Mouse (Mus musculus) embryo, embryonic 10.5 days (tissue): ENCODE measurements at regions not wholly inside any gene's neighbourhood (a gene's known extent, or its start where the extent isn't known, plus 50 kb on each side); places are given as distances from the start of the nearest gene placed in this dataset.
A peak's percentile ranks its signal among the peaks of the same experiment; 100 is the strongest.

ENCODE experiments used
- DNase-seq: peaks from one replicate; pipeline ENCODE4 v3.0.0-alpha.2; 2015; ENCODE audit warnings: low spot score

DNA sequence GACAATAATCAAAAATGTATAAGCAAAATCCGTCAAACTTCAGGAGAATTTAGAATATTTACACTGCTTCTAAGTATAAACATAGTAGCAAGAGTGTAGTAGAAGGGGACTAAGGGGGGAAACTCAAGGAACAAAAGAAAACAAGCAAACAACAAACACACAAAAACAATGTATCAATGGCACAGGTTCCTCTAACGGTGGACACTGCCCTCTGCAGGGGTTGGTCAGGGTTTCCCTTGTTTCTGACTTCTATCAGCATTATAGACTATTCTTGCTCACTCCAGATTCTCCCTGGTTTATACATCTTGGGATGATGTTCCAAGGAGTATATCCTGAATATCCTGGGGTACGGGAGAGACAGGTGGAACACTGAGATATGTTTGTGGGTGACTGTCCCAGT lies 147.3 kb upstream of the Ppp2r3a start:
- DNase-seq, result no peak

DNA sequence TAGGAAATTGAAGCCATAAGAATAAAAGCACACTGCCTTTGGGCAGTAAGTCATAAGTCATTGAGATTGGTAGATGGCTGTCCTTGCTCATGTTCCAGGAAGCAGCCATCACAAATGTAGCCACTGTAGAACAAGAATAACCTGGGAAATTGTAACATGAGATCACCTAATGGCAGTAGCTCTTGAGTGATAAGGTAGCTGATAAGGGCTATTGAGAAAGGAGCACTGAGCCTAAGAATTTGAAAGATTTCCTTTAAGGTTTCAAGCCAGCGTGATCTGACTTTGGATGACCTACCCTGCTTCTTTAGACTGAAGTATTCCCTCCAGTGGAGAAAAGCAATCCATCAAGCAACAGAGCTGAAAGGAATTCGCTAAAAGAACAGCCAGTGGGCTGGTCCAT lies 117.8 kb upstream of the Ppp2r3a start:
- DNase-seq, result no peak

DNA sequence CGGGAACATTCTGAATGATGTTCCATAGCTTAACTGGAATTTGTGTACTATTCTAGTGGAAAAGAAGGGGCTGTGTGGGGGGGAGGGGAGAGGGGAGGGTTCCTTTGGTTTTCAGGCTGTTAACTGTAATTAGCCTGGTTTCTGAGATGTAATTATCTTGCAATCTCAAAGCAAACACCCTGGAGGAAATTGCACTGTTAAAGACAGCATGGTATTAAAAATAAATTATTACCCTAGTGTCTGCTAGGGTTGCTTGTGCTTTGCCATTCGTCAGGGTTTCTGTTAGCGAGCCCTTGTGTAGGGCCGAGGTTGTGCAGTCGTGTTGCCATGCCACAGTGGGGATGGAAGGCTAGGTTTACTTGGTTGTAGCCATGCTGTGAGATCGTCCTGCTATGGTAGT lies 105.0 kb upstream of the Ppp2r3a start:
- DNase-seq, result no peak

DNA sequence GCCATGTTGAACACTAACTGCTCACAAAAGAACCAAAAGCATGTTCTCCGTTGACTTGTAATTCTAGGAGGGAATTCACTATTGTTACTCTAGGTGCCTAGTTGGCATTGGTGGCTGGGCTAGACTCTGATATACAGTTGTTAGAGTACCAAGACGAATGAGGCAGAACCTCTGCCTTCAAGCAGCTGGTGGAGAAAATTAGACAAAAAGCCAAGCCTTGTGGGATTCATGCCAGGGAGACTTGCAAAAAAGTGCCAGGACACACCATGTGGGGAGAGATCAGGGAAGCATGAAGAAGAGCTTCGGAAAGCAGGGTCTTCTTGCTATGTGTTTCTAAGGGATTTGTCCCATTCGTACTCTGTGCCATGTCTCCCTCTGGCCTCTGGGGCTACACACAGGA lies 97.2 kb upstream of the Ppp2r3a start:
- no peak for DNase-seq

DNA sequence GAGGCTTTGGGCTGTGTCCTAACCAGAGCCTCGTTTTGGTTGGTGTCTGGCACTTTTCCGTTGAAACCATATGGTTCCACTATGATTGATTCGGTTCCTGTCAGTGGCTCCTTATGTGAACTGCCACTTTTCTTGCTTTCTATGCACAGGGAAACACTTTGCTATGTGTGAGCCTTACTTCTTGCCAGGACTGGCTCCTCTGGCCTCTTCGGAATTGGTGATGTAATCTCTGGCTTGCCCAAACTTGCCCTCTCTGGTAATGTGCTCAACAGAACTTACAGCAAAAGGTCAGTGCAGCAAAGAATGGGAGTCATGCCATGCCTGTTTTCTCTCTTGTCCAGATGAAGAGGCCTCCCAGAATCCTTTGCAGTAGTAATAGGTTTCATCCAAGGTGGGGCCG lies 91.3 kb upstream of the Ppp2r3a start:
- no peak for DNase-seq

DNA sequence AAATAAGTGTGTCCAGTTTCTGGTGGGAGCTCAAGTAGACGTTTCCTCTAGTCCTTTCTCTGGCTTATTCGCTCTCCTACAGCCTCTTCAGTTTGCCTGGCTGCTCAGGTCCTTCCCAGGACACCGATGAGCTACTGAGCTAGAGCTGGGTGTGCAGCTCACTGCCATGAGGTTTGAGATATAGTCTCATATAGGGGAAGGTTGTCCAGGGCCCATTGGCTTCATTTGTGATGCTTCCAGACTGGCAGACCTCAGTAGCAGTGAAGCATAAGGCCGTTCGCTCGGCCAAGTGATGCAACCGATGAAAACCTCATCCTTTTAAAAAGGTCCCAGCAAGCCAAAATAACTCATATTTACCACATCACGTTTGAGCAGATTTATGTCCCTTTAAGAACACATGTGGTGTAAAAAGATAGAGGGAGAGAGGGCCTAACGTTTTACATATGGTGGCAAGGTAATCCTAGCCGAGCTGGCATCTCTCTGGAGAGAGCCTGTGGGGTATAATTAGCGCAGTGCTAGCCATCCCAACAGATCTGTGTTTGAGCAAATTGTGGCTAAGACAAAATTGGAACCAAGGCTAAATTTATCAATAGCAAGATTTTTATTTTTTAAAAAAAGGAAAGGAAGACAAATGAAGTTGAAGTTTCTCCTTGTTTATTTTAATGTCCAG lies 89.3 kb upstream of the Ppp2r3a start:
- peak; percentile 32 for DNase-seq

DNA sequence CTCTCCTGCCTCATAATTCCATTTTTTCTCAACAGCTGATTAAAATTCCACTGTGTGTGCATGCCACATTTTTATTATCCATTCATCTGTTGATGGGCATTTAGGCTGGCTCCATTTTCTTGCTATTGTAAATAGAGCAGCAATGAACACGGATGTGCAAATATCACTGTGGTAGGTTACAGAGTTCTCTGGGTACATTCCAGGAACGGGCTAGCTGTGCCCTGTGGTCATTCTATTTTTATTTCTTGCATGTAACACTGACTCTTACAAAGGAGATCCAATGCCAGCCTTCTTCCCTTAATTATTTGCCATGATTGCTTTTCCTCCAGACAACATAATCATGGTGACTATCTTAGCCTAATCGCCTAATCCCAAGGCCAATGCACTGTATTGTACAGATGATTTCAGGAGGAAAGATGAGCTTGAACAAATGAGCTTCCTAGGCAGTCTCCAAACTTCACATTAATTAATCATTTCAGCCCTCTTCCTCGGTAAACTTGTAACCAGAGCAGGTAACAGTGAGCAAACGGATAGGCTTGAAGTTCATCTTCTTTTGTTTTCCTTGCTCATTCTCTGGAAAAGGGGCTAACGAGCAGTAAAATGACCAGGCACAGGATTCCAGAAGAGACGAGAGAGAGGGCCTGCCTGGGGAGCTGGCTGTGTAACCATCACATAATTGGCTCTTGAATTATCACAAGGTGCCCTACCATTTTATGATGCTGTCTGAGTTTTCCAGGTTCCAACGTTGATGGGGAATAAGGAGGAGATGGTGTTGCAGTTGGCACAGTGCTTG lies 77.6 kb upstream of the Ppp2r3a start:
- DNase-seq, result no peak

DNA sequence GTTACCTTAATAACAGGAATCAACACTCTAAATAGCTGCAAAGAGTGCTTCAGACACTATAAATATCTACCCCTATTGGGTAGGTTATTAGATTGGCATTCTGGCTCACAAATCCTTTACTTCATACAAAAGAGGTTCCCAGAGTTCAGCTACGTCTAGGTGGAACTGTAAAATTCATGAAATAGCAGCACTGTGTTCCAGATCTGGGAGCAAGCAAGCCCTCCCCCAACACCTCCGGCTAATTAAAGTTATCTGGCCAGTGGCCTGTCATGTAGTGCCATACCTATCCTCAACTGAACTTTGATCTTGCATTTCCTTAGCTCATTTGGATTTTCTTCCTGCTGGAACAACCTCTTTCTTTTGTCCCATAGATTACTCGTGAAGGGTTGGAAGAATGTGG lies 75.4 kb upstream of the Ppp2r3a start:
- DNase-seq, result no peak

DNA sequence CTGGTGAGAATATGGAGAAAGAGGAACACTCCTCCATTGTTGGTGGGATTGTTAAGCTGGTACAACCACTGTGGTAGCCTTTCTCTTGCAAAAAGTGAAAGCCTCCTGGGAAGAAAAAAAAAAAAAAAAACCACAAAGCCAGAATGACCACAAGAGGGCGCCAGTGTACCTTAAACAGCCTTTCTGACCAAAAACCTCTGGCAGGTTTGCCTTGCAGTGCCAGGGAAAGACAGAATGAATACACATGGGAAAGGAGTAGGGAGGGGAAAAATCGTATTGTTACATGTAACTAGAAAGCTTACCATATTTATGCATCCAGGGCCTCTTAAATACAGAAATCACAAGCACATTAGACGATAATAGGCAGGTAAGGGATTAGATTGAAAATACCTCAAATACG lies 62.4 kb upstream of the Ppp2r3a start:
- DNase-seq, result peak; percentile 85

DNA sequence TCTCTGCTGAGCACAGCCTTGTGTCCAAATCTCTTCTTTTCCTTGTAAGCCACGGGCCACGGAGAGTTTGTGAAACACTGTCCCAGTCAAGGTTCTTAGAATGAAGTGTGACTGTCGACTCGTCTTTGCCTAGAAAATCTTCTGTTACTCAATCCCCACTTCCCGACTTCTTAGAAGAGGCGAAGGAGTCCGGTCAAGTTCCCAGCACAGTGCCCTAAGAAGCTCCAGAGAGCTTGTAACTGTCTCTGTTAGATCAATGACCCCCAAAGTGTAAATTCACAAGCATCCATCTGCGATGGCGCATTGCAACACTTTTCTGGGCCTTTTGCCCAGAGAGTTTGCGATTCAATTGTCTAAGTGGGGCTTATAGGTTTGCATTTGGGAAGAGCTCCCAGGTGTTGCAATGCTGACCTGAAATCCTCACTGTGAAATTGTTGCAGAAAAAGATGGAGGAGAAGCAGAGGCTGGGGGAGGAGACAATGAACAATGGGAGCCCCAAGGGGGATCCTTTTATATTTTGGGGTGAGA lies 54.9 kb upstream of the Ppp2r3a start:
- no peak for DNase-seq

DNA sequence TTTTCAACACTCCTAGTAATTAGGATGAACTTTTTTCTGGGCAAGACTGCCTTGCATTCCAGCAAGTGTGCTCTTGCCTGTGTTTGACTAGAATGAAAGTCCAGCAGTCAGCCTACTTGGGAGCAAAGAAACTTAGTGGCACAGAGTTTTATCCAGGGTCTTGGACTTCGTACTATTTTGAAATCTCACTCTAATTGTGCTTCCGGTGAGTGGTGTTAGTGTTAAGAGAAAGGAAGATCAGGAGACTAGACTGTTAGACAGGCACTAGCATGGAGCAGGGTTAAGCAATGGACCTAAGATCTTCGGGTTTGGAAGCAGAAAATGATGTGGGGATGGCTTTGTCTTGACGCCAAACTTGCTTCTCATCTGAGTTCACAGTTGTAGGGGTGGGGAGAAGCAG lies 54.1 kb upstream of the Ppp2r3a start:
- DNase-seq, result no peak
